Comparison of ENCODE assay signal across 22 mouse cellular contexts in genomic region chr9:102651199-102651720, GRCm38 (mm10). TPM values are rescaled to one million over a fixed set of nuclear protein-coding genes. Genes with fewer than 3 reads are reported as not detected.
DNase-seq lines count a peak whose midpoint lies in the region; ATAC-seq and TF ChIP-seq lines count a peak whose summit lies in the region.
"Had no signal": no experiment of that assay in that cellular context is flagged by ENCODE, and none has a peak within 500 bp of the region (broad histone marks: within the 10 kb centered on the region; RNA-seq: fewer than 3 reads in every experiment).

No protein-coding gene starts in this region.

- no peak overlapping the region for H3K4me3 ChIP-seq in gastrocnemius, adult 2 months
- H3K4me3 ChIP-seq in neural tube, embryonic 13.5 days: no peak overlapping the region
- no peak overlapping the region for H3K4me3 ChIP-seq in embryonic fibroblast, embryonic 13.5 days (ENCODE audit: insufficient read depth, low read length)
- H3K4me3 ChIP-seq in midbrain, embryonic 14.5 days (replicated peaks; ENCODE audit: low read depth, low read length): no peak overlapping the region
- H3K4me3 ChIP-seq: hindbrain, embryonic 10.5 days; midbrain, embryonic 12.5 days had no signal

- no peak for TF ChIP-seq CTCF in gastrocnemius, adult 2 months (IDR thresholded peaks at IDR 0.05)
- TF ChIP-seq CTCF in embryonic fibroblast, embryonic 13.5 days (IDR thresholded peaks at IDR 0.05; ENCODE audit: borderline replicate concordance, insufficient read depth, low read length): no peak

- H3K9ac ChIP-seq in neural tube, embryonic 13.5 days: no peak overlapping the region
- no peak overlapping the region for H3K9ac ChIP-seq in midbrain, embryonic 14.5 days (replicated peaks; ENCODE audit: low read length)
- H3K9ac ChIP-seq: liver, postnatal 0 days; midbrain, embryonic 12.5 days had no signal

- H3K27me3 ChIP-seq in neural tube, embryonic 13.5 days: no peaks in the 10 kb centered on the region
- no peaks in the 10 kb centered on the region for H3K27me3 ChIP-seq in midbrain, embryonic 14.5 days (ENCODE audit: control insufficient read depth, insufficient read depth, low read length)
- H3K27me3 ChIP-seq: midbrain, embryonic 12.5 days had no signal

- peaks cover 27% of the 10 kb centered on the region for H3K4me1 ChIP-seq in neural tube, embryonic 13.5 days (replicated peaks)
- H3K4me1 ChIP-seq in embryonic fibroblast, embryonic 13.5 days (ENCODE audit: control insufficient read depth, insufficient read depth, low read length): peaks cover 25% of the 10 kb centered on the region
- peaks cover 22% of the 10 kb centered on the region for H3K4me1 ChIP-seq in midbrain, embryonic 14.5 days (ENCODE audit: control insufficient read depth, insufficient read depth, low read length)

- no peak for DNase-seq in gastrocnemius, adult 2 months
- no peak for DNase-seq in gastrocnemius, postnatal 10 days
- DNase-seq in neural tube, embryonic 10.5 days (ENCODE audit: extremely low spot score, low spot score): no peak
- DNase-seq in B cell, adult 2 months: no peak
- no peak for DNase-seq in midbrain, embryonic 14.5 days
- DNase-seq: adrenal gland, postnatal 10 days; cerebellum, adult 8-10 months; cerebellum, postnatal 36 days; embryo, embryonic 11 days; kidney, adult 8-10 months; kidney, postnatal 10 days; liver, postnatal 0 days; lung, postnatal 14 days; thymus, adult 18-20 months; thymus, postnatal 4 days had no signal

- WGBS in neural tube, embryonic 13.5 days: 52% methylated on average over 6 of the region's 6 CpGs
- 69% methylated on average over 6 of the region's 6 CpGs for WGBS in midbrain, embryonic 14.5 days

- H3K4me2 ChIP-seq in neural tube, embryonic 13.5 days: no peak overlapping the region
- H3K4me2 ChIP-seq in midbrain, embryonic 14.5 days (ENCODE audit: low read length): no peak overlapping the region
- H3K4me2 ChIP-seq: heart, embryonic 11.5 days; liver, embryonic 11.5 days; midbrain, embryonic 12.5 days had no signal

- H3K9me3 ChIP-seq in neural tube, embryonic 13.5 days: no peaks in the 10 kb centered on the region
- no peaks in the 10 kb centered on the region for H3K9me3 ChIP-seq in midbrain, embryonic 14.5 days (ENCODE audit: control insufficient read depth, low read length)
- H3K9me3 ChIP-seq: hindbrain, embryonic 10.5 days; midbrain, embryonic 12.5 days had no signal

- no peaks in the 10 kb centered on the region for H3K36me3 ChIP-seq in neural tube, embryonic 13.5 days
- H3K36me3 ChIP-seq in midbrain, embryonic 14.5 days (ENCODE audit: control insufficient read depth, insufficient read depth, low read length): no peaks in the 10 kb centered on the region
- H3K36me3 ChIP-seq: hindbrain, embryonic 10.5 days; midbrain, embryonic 12.5 days had no signal

- no peak for ATAC-seq in neural tube, embryonic 13.5 days (ENCODE audit: low read depth)
- ATAC-seq in midbrain, embryonic 14.5 days (ENCODE audit: low FRiP score, low TSS enrichment): no peak
- ATAC-seq: activated CD4-positive, CD25-positive, alpha-beta regulatory T cell, adult 4 months; liver, postnatal 0 days had no signal

- no peak for TF ChIP-seq POLR2A in embryonic fibroblast, embryonic 13.5 days (IDR thresholded peaks at IDR 0.05; ENCODE audit: low read depth, low read length)

- intact Hi-C loops in gastrocnemius, adult 2 months (cut with DNase I): no loop called here

- H3K27ac ChIP-seq in gastrocnemius, adult 2 months: peak overlapping the region; percentile 65
- peak overlapping the region; percentile 64; the same call in 1 of the 2 replicates for H3K27ac ChIP-seq in neural tube, embryonic 13.5 days (replicated peaks)
- H3K27ac ChIP-seq in embryonic fibroblast, embryonic 13.5 days (ENCODE audit: insufficient read depth, low read length): peak overlapping the region; percentile 82
- H3K27ac ChIP-seq in midbrain, embryonic 14.5 days (replicated peaks; ENCODE audit: low read depth, low read length): no peak overlapping the region

RNA-seq across cellular contexts. Expression of gene Cep63, which starts 24.9 kb away (rescaled TPM):
- 10 to 100 TPM; 18.5 to 25.2 TPM for total RNA-seq in gastrocnemius, adult 2 months (2021)
- total RNA-seq in gastrocnemius, postnatal 10 days (2021): 10 to 100 TPM; 35.5 to 39.0 TPM
- 38.9 and 45.6 TPM in 2 replicates for polyA plus RNA-seq in neural tube, embryonic 13.5 days (2015; fragmentation: Nextera tagmentation; extraction: Ambion mirVana)
- 22.8 and 27.0 TPM in 2 replicates for polyA plus RNA-seq in embryonic fibroblast, embryonic 13.5 days (2011; ENCODE audit: insufficient read length, low read depth, missing spikeins)
- polyA plus RNA-seq in midbrain, embryonic 14.5 days (2014; fragmentation: Nextera tagmentation; extraction: Ambion mirVana): 32.7 and 44.4 TPM in 2 replicates

RNA-seq across cellular contexts. Expression of gene Anapc13, which starts 25.2 kb away (rescaled TPM):
- 100 to 1,000 TPM; 217 to 239 TPM for total RNA-seq in gastrocnemius, adult 2 months (2021)
- 100 to 1,000 TPM; 251 to 261 TPM for total RNA-seq in gastrocnemius, postnatal 10 days (2021)
- polyA plus RNA-seq in neural tube, embryonic 13.5 days (2015; fragmentation: Nextera tagmentation; extraction: Ambion mirVana): 174 TPM in 2 replicates
- 44.9 and 51.4 TPM in 2 replicates for polyA plus RNA-seq in embryonic fibroblast, embryonic 13.5 days (2011; ENCODE audit: insufficient read length, low read depth, missing spikeins)
- polyA plus RNA-seq in midbrain, embryonic 14.5 days (2014; fragmentation: Nextera tagmentation; extraction: Ambion mirVana): 151 and 180 TPM in 2 replicates
